Mouse (Mus musculus) hindbrain, embryonic 11.5 days (tissue): ENCODE data around the gene Trip4. TPM values are rescaled to one million over a fixed set of nuclear protein-coding genes. Genes with fewer than 3 reads are reported as not detected.

Experiments
- ATAC-seq: fragments of 200-750 bp; cut with Nextera tagmentation; 2 replicates; pipeline ENCODE4 v1.8.0; 2017; ENCODE audit warnings: mild to moderate bottlenecking, moderate TSS enrichment, moderate library complexity; ENCODE audit not compliant: low FRiP score
- DNase-seq: peaks from one replicate; pipeline ENCODE4 v3.0.0-alpha.2; 2015; ENCODE audit warnings: low spot score
- H3K27ac ChIP-seq: fragments of 300-500 bp; sonication (generic); 2 replicates; pipeline ENCODE4 v1.5.1; 2014; ENCODE audit warnings: mild to moderate bottlenecking, low read depth, low read length
- H3K27me3 ChIP-seq: fragments of 300-500 bp; sonication (generic); 2 replicates; pipeline ENCODE4 v1.6.1; 2014; ENCODE audit warnings: mild to moderate bottlenecking, low read length, moderate library complexity, mixed read lengths; ENCODE audit not compliant: control insufficient read depth, insufficient read depth
- H3K36me3 ChIP-seq: fragments of 300-500 bp; sonication (generic); 2 replicates; pipeline ENCODE4 v1.6.1; 2014; ENCODE audit warnings: mild to moderate bottlenecking, low read length, moderate library complexity, mixed read lengths; ENCODE audit not compliant: control insufficient read depth, insufficient read depth
- H3K4me1 ChIP-seq: fragments of 300-500 bp; sonication (generic); replicated peaks from 2 replicates; pipeline ENCODE4 v1.6.1; 2014; ENCODE audit warnings: low read length, mixed read lengths; ENCODE audit not compliant: control insufficient read depth, insufficient read depth
- H3K4me2 ChIP-seq: fragments of 300-500 bp; sonication (generic); replicated peaks from 2 replicates; pipeline ENCODE4 v1.6.1; 2014; ENCODE audit warnings: mild to moderate bottlenecking, low read depth, low read length
- H3K4me3 ChIP-seq: fragments of 300-500 bp; sonication (generic); 2 replicates; pipeline ENCODE4 v1.5.1; 2014; ENCODE audit warnings: low read depth, low read length
- H3K9ac ChIP-seq: fragments of 300-500 bp; sonication (generic); 2 replicates; pipeline ENCODE4 v1.6.1; 2014; ENCODE audit warnings: low read depth, low read length
- H3K9me3 ChIP-seq: fragments of 300-500 bp; sonication (generic); 2 replicates; pipeline ENCODE4 v1.6.1; 2016; ENCODE audit warnings: low read length; ENCODE audit not compliant: control insufficient read depth
- WGBS: fragments of 180-500 bp; shearing (Covaris S2); extraction: QIAGEN DNeasy Blood & Tissue Kit; methylation state at CpG from one replicate; pipeline ENCODE4 v1.1.7; 2014; 5-methylcytosine and 5-hydroxymethylcytosine counted together
- polyA plus RNA-seq: library from polyadenylated mRNA; unstranded; fragments of >200 nt; fragmentation: Nextera tagmentation; extraction: Ambion mirVana; gene quantifications from 2 replicates; pipeline ENCODE4 v1.2.1, GENCODE M21; 2014

Gene Trip4
- polyA plus RNA-seq, 1 experiment from 2014 or later = 40.7 TPM

DNA sequence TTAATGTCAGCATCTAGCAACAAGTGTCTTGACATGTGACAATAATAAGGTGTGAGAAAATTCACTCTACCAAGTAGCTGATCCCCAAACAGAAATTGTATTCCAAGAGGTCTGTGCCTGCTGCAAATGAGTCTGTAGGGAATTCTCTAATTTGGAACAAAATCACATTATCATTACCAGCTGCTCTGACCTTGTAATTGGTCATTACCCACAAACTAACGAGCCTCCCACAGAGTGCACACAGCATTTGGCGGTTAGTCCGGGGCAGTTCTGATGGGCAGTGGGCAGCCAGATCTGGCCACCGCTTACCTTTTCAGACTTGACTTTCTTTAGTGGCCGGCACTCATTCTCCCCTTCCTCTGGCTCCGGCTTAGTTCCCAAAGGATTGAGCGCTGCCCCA is 114.3 kb downstream of the Trip4 start:
- Histone ChIP-seq H3K36me3 (no peaks in the 10 kb centered on the region), H3K9me3 (no peaks in the 10 kb centered on the region), H3K4me2 (no peak overlapping the region), H3K4me3 (no peak overlapping the region), H3K9ac (no peak overlapping the region), H3K27me3 (no peaks in the 10 kb centered on the region), H3K27ac (no peak overlapping the region), H3K4me1 (no peaks in the 10 kb centered on the region; the same call in 1 of the 2 replicates)
- 88% methylated on average over 7 of the region's 7 CpGs for WGBS
- DNase-seq (no peak), ATAC-seq (no peak)

GRCm38 (mm10) chr9:65793506-65793905 is 115.1 kb downstream of the Trip4 start:
- H3K27me3 ChIP-seq = no peaks in the 10 kb centered on the region
- no peaks in the 10 kb centered on the region; the same call in 1 of the 2 replicates for H3K4me1 ChIP-seq
- no peak for DNase-seq
- H3K4me2 ChIP-seq = no peak overlapping the region
- no peaks in the 10 kb centered on the region for H3K9me3 ChIP-seq
- no peak overlapping the region for H3K4me3 ChIP-seq
- no peak overlapping the region for H3K27ac ChIP-seq
- no peak overlapping the region for H3K9ac ChIP-seq
- no peaks in the 10 kb centered on the region for H3K36me3 ChIP-seq
- ATAC-seq = no peak
- 92% methylated on average over 3 of the region's 3 CpGs for WGBS

- Histone ChIP-seq H3K4me2 (no peak overlapping the region), H3K27me3 (no peaks in the 10 kb centered on the region), H3K27ac (no peak overlapping the region), H3K9me3 (no peaks in the 10 kb centered on the region), H3K4me1 (no peaks in the 10 kb centered on the region; the same call in 1 of the 2 replicates), H3K9ac (no peak overlapping the region), H3K4me3 (no peak overlapping the region), H3K36me3 (no peaks in the 10 kb centered on the region)
- WGBS = 88% methylated on average over 3 of the region's 3 CpGs
- ATAC-seq (no peak), DNase-seq (no peak)
These were observed 115.5 kb downstream of the Trip4 start for GRCm38 (mm10) chr9:65793086-65793485.

DNA sequence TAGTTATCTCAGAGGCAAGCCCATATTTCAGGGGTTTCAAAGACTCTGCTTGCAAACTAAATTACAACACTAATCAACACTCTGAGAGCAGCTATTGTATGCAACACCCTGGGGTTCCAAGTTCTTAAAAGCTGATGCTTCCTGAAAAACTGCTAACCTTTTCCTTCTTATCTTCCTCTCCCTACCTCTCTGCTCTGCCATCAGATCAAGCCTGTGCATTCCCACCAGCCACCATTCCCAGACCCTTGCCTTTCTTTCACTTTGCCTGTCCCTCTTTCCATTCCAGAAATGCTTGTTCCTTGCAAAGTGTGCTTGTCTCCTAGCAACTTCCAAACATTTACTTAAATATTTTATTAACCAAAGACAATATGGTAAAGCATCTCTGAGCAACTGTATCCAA is 116.7 kb downstream of the Trip4 start:
- Histone ChIP-seq H3K4me2 (no peak overlapping the region), H3K9me3 (no peaks in the 10 kb centered on the region), H3K27me3 (no peaks in the 10 kb centered on the region), H3K27ac (no peak overlapping the region), H3K4me3 (no peak overlapping the region), H3K36me3 (no peaks in the 10 kb centered on the region), H3K4me1 (no peaks in the 10 kb centered on the region; the same call in 1 of the 2 replicates), H3K9ac (no peak overlapping the region)
- no peak for DNase-seq
- no peak for ATAC-seq

DNA sequence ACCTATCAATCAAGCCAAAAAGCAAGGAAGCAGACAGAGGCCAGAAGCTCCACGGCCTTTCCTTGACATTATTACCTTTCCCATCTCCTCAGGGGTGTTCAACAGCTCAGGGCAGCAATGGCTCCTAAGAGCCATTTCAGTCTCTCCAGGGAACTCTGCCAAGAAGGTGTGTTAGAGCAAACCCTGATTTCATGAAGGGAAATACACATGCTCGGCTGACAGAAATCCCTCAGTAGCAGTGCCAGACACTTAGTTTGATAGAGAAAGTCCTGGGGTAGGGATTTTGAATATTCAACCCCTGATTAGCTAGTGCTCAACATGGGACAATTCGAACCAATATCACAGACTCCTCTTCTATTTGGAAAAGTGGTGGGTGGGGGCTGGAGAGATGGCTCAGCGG is 117.5 kb downstream of the Trip4 start:
- 88% methylated on average over 4 of the region's 4 CpGs for WGBS

DNA sequence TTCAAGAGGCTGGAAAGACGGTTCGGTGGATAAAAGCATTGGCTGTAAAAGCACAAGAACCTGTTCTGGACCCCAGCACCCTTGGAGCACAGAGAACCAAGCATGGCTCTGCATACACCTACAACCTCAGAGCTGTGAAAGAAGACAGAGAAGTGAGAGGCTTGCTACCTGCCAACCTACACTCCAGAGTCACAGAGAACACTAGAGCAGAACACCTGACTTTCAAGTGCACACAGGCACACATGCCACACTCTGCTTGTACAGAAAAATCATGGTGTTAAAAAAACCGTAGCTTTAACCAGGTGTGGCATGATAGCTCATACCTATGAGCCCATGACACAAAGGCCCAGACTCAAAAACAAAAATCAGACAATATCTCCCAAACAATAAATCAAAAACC is 118.8 kb downstream of the Trip4 start:
- Histone ChIP-seq H3K4me2 (no peak overlapping the region), H3K4me3 (no peak overlapping the region), H3K27ac (no peak overlapping the region), H3K9ac (no peak overlapping the region), H3K27me3 (no peaks in the 10 kb centered on the region), H3K36me3 (no peaks in the 10 kb centered on the region), H3K4me1 (no peaks in the 10 kb centered on the region; the same call in 1 of the 2 replicates), H3K9me3 (no peaks in the 10 kb centered on the region)
- WGBS = 96% methylated on average over 3 of the region's 3 CpGs
- DNase-seq = no peak
- ATAC-seq = no peak

More for the DNA sequence above, 117.5 kb downstream of the Trip4 start:
- no peaks in the 10 kb centered on the region; the same call in 1 of the 2 replicates for H3K4me1 ChIP-seq
- no peak overlapping the region for H3K9ac ChIP-seq
- no peaks in the 10 kb centered on the region for H3K9me3 ChIP-seq
- no peak for ATAC-seq
- no peaks in the 10 kb centered on the region for H3K27me3 ChIP-seq
- DNase-seq = no peak
- no peak overlapping the region for H3K4me3 ChIP-seq
- H3K4me2 ChIP-seq = no peak overlapping the region
- no peak overlapping the region for H3K27ac ChIP-seq
- H3K36me3 ChIP-seq = no peaks in the 10 kb centered on the region

DNA sequence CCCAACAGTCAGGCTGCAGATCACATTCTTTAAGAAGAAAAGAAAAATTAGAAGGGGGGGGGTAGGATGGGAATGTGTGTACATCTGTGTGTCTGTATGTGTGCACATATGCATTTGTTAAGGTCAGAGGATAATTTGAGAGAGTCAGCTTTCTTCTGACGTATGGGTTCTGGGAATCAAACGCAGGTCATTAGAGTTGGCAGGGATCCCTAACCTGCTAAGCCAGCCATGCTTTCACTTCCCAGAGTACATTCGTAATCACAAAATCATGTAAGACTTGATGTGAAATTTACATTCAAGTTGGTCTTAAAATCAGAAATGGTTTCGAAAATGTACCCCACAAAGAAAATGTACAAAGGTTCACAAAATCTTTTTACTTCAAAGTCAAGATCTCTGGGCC is 120.0 kb downstream of the Trip4 start:
- no peaks in the 10 kb centered on the region for H3K27me3 ChIP-seq
- no peaks in the 10 kb centered on the region; the same call in 1 of the 2 replicates for H3K4me1 ChIP-seq
- WGBS = 87% methylated on average over 4 of the region's 4 CpGs
- H3K9me3 ChIP-seq = no peaks in the 10 kb centered on the region
- H3K4me3 ChIP-seq = no peak overlapping the region
- H3K27ac ChIP-seq = no peak overlapping the region
- H3K9ac ChIP-seq = no peak overlapping the region
- no peak for ATAC-seq
- H3K4me2 ChIP-seq = no peak overlapping the region
- DNase-seq = no peak
- H3K36me3 ChIP-seq = no peaks in the 10 kb centered on the region

DNA sequence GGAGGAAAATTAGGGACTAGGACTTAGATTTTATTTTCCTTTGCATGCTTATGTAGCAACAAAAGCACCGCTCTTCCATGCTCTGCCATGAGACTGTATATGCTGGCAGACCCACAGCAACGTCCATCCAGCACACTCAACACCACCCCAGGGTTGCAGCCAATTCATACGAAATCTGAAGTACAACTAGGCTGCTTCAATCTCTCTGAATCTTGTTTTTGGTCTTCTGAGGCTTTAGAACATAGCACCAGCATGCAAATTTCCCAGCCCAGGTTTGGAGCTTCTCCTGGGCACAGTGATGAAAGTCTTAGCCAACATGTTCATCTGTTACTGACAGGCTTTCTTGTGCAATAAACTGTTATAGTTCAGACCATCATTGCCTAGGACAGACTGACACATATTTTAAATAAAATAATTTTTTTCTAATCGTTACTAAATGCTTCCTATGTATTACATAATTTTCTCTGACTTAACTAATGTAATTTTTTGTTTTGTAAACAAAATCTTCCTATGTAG is 120.7 kb downstream of the Trip4 start:
- no peaks in the 10 kb centered on the region for H3K36me3 ChIP-seq
- H3K27me3 ChIP-seq = no peaks in the 10 kb centered on the region
- WGBS = 75% methylated on average over 4 of the region's 4 CpGs
- H3K9ac ChIP-seq = no peak overlapping the region
- DNase-seq (no peak), ATAC-seq (no peak)
- no peaks in the 10 kb centered on the region; the same call in 1 of the 2 replicates for H3K4me1 ChIP-seq
- no peak overlapping the region for H3K27ac ChIP-seq
- no peak overlapping the region for H3K4me2 ChIP-seq
- H3K4me3 ChIP-seq = no peak overlapping the region
- no peaks in the 10 kb centered on the region for H3K9me3 ChIP-seq
